ENCODE assay signal across 16 mouse cellular contexts in genomic region chr1:65654460-65654859, GRCm38 (mm10).
DNase-seq lines count a peak whose midpoint lies in the region; ATAC-seq and TF ChIP-seq lines count a peak whose summit lies in the region.
"Had no signal": no experiment of that assay in that cellular context is flagged by ENCODE, and none has a peak within 500 bp of the region (broad histone marks: within the 10 kb centered on the region; RNA-seq: fewer than 3 reads in every experiment).

No protein-coding gene starts in this region.

- TF ChIP-seq CTCF in liver, adult 2 months (IDR thresholded peaks at IDR 0.05; ENCODE audit: low read depth, low read length) = no peak
- peak; percentile 14; the same call in 1 of the 2 replicates for TF ChIP-seq CTCF in cortical plate, adult 2 months (IDR thresholded peaks at IDR 0.05; ENCODE audit: extremely low read depth, insufficient read depth, low read length)

- H3K27ac ChIP-seq in embryonic facial prominence, embryonic 11.5 days (replicated peaks; ENCODE audit: low read depth, low read length) = no peak overlapping the region
- no peak overlapping the region for H3K27ac ChIP-seq in embryonic facial prominence, embryonic 10.5 days (replicated peaks)
- H3K27ac ChIP-seq in liver, adult 2 months (replicated peaks; ENCODE audit: insufficient read depth, low read depth, low read length) = no peak overlapping the region
- H3K27ac ChIP-seq in ES-E14 (ENCODE audit: insufficient read depth, low read depth, low read length, poor library complexity, severe bottlenecking) = no peak overlapping the region
- H3K27ac ChIP-seq in cortical plate, adult 2 months (ENCODE audit: insufficient read depth, low read length) = no peak overlapping the region
- H3K27ac ChIP-seq: heart, embryonic 15.5 days; hindbrain, embryonic 13.5 days had no signal

- no peaks in the 10 kb centered on the region for H3K36me3 ChIP-seq in embryonic facial prominence, embryonic 11.5 days (replicated peaks; ENCODE audit: control insufficient read depth, insufficient read depth, low read depth, low read length)
- H3K36me3 ChIP-seq in embryonic facial prominence, embryonic 10.5 days (replicated peaks) = no peaks in the 10 kb centered on the region
- no peaks in the 10 kb centered on the region for H3K36me3 ChIP-seq in liver, adult 2 months (ENCODE audit: control insufficient read depth, insufficient read depth, low read length)
- no peaks in the 10 kb centered on the region for H3K36me3 ChIP-seq in ES-E14 (ENCODE audit: control insufficient read depth, insufficient read depth, low read length, poor library complexity, severe bottlenecking)
- H3K36me3 ChIP-seq: heart, embryonic 15.5 days; hindbrain, embryonic 13.5 days had no signal

- H3K79me2 ChIP-seq in liver, adult 2 months (ENCODE audit: control insufficient read depth, insufficient read depth, low read length) = no peaks in the 10 kb centered on the region

- WGBS in embryonic facial prominence, embryonic 11.5 days = 73% methylated on average over 2 of the region's 2 CpGs
- WGBS in embryonic facial prominence, embryonic 10.5 days = 71% methylated on average over 2 of the region's 2 CpGs
- WGBS in liver, adult 2 months = 78% methylated on average over 2 of the region's 2 CpGs

- no peak overlapping the region for H3K9ac ChIP-seq in embryonic facial prominence, embryonic 11.5 days (replicated peaks; ENCODE audit: low read length)
- H3K9ac ChIP-seq in liver, adult 2 months (ENCODE audit: low read depth, low read length) = no peak overlapping the region
- no peak overlapping the region for H3K9ac ChIP-seq in ES-E14 (ENCODE audit: insufficient read depth, low read depth, low read length, poor library complexity, severe bottlenecking)
- H3K9ac ChIP-seq: heart, embryonic 15.5 days; hindbrain, embryonic 13.5 days had no signal

- H3K4me2 ChIP-seq in embryonic facial prominence, embryonic 11.5 days (ENCODE audit: low read depth, low read length) = no peak overlapping the region
- H3K4me2 ChIP-seq: heart, embryonic 15.5 days; hindbrain, embryonic 13.5 days; liver, embryonic 11.5 days had no signal

- no peak for ATAC-seq in embryonic facial prominence, embryonic 11.5 days (replicated peaks; ENCODE audit: insufficient number of reproducible peaks, low FRiP score, low TSS enrichment, low read depth)

- no peak overlapping the region for H3K4me3 ChIP-seq in embryonic facial prominence, embryonic 11.5 days (ENCODE audit: low read depth, low read length)
- H3K4me3 ChIP-seq in embryonic facial prominence, embryonic 10.5 days = no peak overlapping the region
- no peak overlapping the region for H3K4me3 ChIP-seq in liver, adult 2 months (ENCODE audit: insufficient read depth, low read depth, low read length)
- no peak overlapping the region for H3K4me3 ChIP-seq in ES-E14 (ENCODE audit: insufficient read depth in 1 of 2, low read depth in 1 of 2, low read length in 2 of 2, poor library complexity in 1 of 2, severe bottlenecking in 1 of 2)
- no peak overlapping the region for H3K4me3 ChIP-seq in cortical plate, adult 2 months (ENCODE audit: insufficient read depth, low read length)
- H3K4me3 ChIP-seq: erythroblast, embryonic 14.5 days; heart, embryonic 15.5 days; hindbrain, embryonic 13.5 days; megakaryocyte, embryonic 14.5 days had no signal

- no peak for TF ChIP-seq POLR2A in liver, adult 2 months (IDR thresholded peaks at IDR 0.05; ENCODE audit: extremely low read depth, insufficient read depth, low read length)
- no peak for TF ChIP-seq POLR2A in cortical plate, adult 2 months (IDR thresholded peaks at IDR 0.05; ENCODE audit: extremely low read depth, insufficient read depth, low read length)

- peak; percentile 35 for DNase-seq in embryonic facial prominence, embryonic 11.5 days (ENCODE audit: low spot score)
- DNase-seq in embryonic facial prominence, embryonic 10.5 days (ENCODE audit: low spot score) = no peak
- peak; percentile 6 for DNase-seq in liver, adult 2 months (ENCODE audit: extremely low read depth, low read depth, low spot score)
- no peak for DNase-seq in liver
- DNase-seq in ES-E14 (ENCODE audit: low read depth, low spot score) = no peak
- no peak for DNase-seq in thymus, postnatal 10 days (ENCODE audit: low spot score in 2 of 2)
- DNase-seq: adrenal gland, postnatal 36 days; cerebellum, adult 18-20 months; kidney, adult 8-10 months; right cerebral cortex, postnatal 14 days had no signal

- in situ Hi-C loops in ES-E14 (cut with MboI; ENCODE audit: low sequenced_read_pairs in 2 of 2, unreplicated experiment in 2 of 2) = loop anchor here in 1 of 2 experiments (25.0 kb wide), 1 partner anchor 342 kb away; no protein-coding TSS in a partner anchor

- H3K9me3 ChIP-seq in embryonic facial prominence, embryonic 11.5 days (replicated peaks; ENCODE audit: control insufficient read depth, low read length) = no peaks in the 10 kb centered on the region
- no peaks in the 10 kb centered on the region for H3K9me3 ChIP-seq in embryonic facial prominence, embryonic 10.5 days
- no peaks in the 10 kb centered on the region for H3K9me3 ChIP-seq in ES-E14 (ENCODE audit: control insufficient read depth, insufficient read depth, low read depth, low read length)
- H3K9me3 ChIP-seq: heart, embryonic 15.5 days; hindbrain, embryonic 13.5 days had no signal

- no peaks in the 10 kb centered on the region for H3K4me1 ChIP-seq in embryonic facial prominence, embryonic 11.5 days (ENCODE audit: control insufficient read depth, insufficient read depth, low read length)
- no peaks in the 10 kb centered on the region for H3K4me1 ChIP-seq in embryonic facial prominence, embryonic 10.5 days
- no peaks in the 10 kb centered on the region for H3K4me1 ChIP-seq in liver, adult 2 months (ENCODE audit: control insufficient read depth, insufficient read depth, low read length)
- no peaks in the 10 kb centered on the region for H3K4me1 ChIP-seq in ES-E14 (ENCODE audit: control insufficient read depth in 2 of 2, insufficient read depth in 2 of 2, low read length in 2 of 2, poor library complexity in 1 of 2)
- H3K4me1 ChIP-seq in cortical plate, adult 2 months (ENCODE audit: control insufficient read depth, insufficient read depth, low read length) = no peaks in the 10 kb centered on the region
- H3K4me1 ChIP-seq: heart, embryonic 15.5 days; hindbrain, embryonic 13.5 days; megakaryocyte, embryonic 14.5 days had no signal

- no peaks in the 10 kb centered on the region for H3K27me3 ChIP-seq in embryonic facial prominence, embryonic 11.5 days (ENCODE audit: control insufficient read depth, insufficient read depth, low read length)
- no peaks in the 10 kb centered on the region for H3K27me3 ChIP-seq in embryonic facial prominence, embryonic 10.5 days (replicated peaks; ENCODE audit: low read depth, poor library complexity, severe bottlenecking)
- no peaks in the 10 kb centered on the region for H3K27me3 ChIP-seq in liver, adult 2 months (ENCODE audit: control insufficient read depth, insufficient read depth, low read length)
- H3K27me3 ChIP-seq: heart, embryonic 15.5 days; hindbrain, embryonic 13.5 days; megakaryocyte, embryonic 14.5 days had no signal

TF ChIP-seq in ES-E14, 5 proteins besides CTCF, POLR2A, EP300 and RAD21:
- peak; percentile 66 for TF ChIP-seq ZC3H11A (IDR thresholded peaks at IDR 0.05; ENCODE audit: borderline replicate concordance, low read depth, low read length)
- no peak for TF ChIP-seq HCFC1 (IDR thresholded peaks at IDR 0.05; ENCODE audit: borderline replicate concordance, insufficient read depth, low read length)
- TF ChIP-seq CHD2 (IDR thresholded peaks at IDR 0.05; ENCODE audit: low read depth, low read length) = no peak

Comparison
In these comparisons a context has a peak if more than half of its experiments do, and no peak if none do; other contexts are left out.
1. DNase-seq: peak in embryonic facial prominence, embryonic 11.5 days (single experiment) and liver, adult 2 months (single experiment); none in embryonic facial prominence, embryonic 10.5 days (single experiment), liver (single experiment), ES-E14 (single experiment) and thymus, postnatal 10 days (0 of 2).